Mouse (Mus musculus) heart, postnatal 10 days (tissue): ENCODE measurements around the gene Rad1. TPM values are rescaled to one million over a fixed set of nuclear protein-coding genes. Genes with fewer than 3 reads are reported as not detected.
A peak's percentile ranks its signal among the peaks of the same experiment; 100 is the strongest.
"Not testable (repeated sequence)": the region's sequence is repeated elsewhere in the genome, so short reads cannot be mapped to it uniquely, and the experiment has no call there.

Experiments used
- DNase-seq, 2 experiments: peaks; one replicate each; pipeline ENCODE4 v3.0.0; 2021
- intact Hi-C: fragments of 180-260 bp; cut with DNase I; formaldehyde crosslinking; loops from one replicate; pipeline ENCODE4 v1.15.1; 2025
- total RNA-seq, 2 experiments: library from RNA; stranded (reverse); gene quantifications; 2 replicates each; pipeline ENCODE4 v1.2.3; 2021

Rad1 gene
- total RNA-seq = 1 to 10 TPM; 6.6 to 8.9 TPM

GRCm38 (mm10) chr15:10485484-10486364 lies at the start of gene Rad1, which contains the start of gene Brix1:
Rad1 (plus strand) TSS chr15:10486018.
Brix1 (minus strand) TSS chr15:10485947.
- DNase-seq = peak; percentile 96 to 98
- intact Hi-C loops = loop anchor here (2.0 to 5.0 kb wide), 2 partner anchors 15 to 497 kb away; partner anchors contain the start of genes Amacr and Dnajc21

DNA sequence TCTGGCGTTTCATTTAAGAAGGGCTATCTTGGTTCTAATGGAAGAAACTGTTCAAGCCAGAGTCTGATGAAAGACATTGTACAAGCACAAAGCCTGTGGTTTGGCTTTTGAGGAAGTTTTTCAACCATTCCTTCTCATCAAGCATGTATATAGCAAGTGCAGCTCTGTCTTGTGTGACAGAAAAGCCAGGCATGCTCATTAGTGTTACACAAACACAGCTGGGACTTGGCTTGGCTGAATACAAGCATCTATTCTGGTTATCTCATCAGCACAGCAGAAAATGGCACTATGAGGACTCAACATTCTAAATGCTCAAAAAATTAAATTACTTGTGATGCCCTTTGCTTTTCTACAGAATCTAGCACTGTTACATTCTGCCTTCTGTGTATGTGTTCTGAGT lies 48.9 kb upstream of the Rad1 start:
- DNase-seq = no peak
- intact Hi-C loops = no loop called here

DNA sequence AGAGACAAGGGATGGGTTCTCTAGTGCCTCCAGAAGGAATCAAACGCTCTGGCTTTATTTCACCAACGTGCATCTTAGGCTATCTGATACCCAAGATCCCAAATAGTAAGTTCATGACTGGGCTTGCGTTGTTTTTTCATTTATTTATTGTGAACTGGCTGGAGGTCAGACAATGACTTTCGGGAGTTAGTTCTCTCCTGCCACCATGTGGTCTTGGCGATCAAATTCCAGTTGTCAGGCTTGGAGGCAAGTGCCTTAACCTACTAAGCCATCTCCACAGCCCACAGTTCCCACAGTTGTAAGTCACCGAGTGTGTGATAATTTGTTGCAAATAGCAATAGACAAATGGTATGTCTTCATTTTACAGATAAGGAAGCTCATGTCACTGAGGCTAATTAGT lies 45.9 kb upstream of the Rad1 start:
- DNase-seq = peak; percentile 21 to 39
- intact Hi-C loops = loop anchor here (5.0 kb wide), 1 partner anchor 988 kb away; no protein-coding TSS in a partner anchor

DNA sequence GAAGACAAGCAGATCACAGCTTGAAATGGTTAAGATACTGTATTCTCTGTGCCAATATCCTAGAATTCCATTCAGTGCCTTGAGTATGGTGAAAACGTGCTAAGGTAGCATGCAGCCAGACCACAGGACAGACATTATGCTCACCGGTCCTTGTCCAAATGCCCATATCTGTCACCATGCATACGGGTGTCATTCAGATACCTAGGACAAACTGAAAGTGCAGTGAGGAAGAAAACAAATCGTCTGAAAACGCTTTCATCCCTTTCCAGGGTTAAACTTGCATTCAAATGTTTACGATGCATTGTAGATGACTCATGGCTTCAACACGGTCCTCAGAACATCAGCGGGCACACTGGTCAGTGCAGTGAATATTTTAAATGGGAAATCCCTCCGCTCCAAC lies 44.3 kb upstream of the Rad1 start:
- no peak for DNase-seq
- intact Hi-C loops = loop anchor here (5.0 kb wide), 1 partner anchor 989 kb away; no protein-coding TSS in a partner anchor

GRCm38 (mm10) chr15:10442275-10442674 lies 43.5 kb upstream of the Rad1 start:
- intact Hi-C loops = loop anchor here (5.0 kb wide), 1 partner anchor 990 kb away; no protein-coding TSS in a partner anchor
- DNase-seq = no peak

DNA sequence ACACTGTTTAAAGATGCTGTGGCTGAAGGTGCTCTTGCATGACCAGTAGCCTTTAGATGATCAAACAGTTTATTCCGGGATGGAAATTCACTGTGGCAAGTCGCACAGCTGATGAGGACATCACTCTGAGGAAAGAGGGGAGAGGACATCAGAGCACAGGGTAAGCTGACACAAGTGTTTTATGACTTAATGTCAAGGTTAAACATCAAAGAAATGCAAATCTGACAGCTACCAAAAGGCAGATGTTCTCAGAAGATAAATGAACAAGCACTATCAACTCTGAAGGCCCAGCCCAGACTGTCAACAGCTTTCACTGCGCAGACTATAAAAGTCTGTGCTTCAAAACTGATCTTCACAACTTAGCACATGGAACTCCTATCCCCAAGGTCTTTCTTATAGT lies 38.7 kb upstream of the Rad1 start:
- DNase-seq = no peak
- intact Hi-C loops = no loop called here

- intact Hi-C loops = no loop called here
- peak; percentile 28 for DNase-seq
These were observed 24.8 kb upstream of the Rad1 start for GRCm38 (mm10) chr15:10460986-10461385.

GRCm38 (mm10) chr15:10463555-10463954 lies 22.3 kb upstream of the Rad1 start:
- intact Hi-C loops = no loop called here
- DNase-seq = no peak

- DNase-seq = no peak
- intact Hi-C loops = loop anchor here (5.0 kb wide), 1 partner anchor 1702 kb away; no protein-coding TSS in a partner anchor
These were observed 21.1 kb upstream of the Rad1 start for GRCm38 (mm10) chr15:10464678-10465077.

DNA sequence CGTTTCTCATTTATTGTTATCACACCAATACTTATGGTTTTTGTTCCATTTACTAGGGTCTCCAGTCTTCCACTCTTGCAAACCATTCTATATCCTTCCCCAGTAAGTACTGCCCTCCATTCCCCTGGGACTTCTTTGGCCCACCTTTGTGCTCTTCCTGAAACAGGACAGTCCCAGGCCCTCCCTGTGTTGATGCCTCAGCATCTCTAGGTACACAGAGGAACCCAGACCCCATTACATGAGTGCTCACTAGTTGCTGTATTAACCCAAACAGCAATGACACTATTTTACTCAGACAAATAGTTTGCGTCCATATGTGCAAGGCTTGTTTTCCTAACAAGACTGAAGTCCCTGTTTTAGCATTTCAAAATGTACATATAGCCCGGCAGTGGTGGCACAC lies 17.1 kb upstream of the Rad1 start:
- DNase-seq = no peak
- intact Hi-C loops = loop anchor here (5.0 kb wide), 1 partner anchor 1706 kb away; no protein-coding TSS in a partner anchor

GRCm38 (mm10) chr15:10469641-10470150 lies 16.1 kb upstream of the Rad1 start:
- intact Hi-C loops = loop anchor here (2.0 to 10.0 kb wide), 3 partner anchors 15 to 1707 kb away; partner anchors contain the start of gene Brix1
- DNase-seq = no peak

DNA sequence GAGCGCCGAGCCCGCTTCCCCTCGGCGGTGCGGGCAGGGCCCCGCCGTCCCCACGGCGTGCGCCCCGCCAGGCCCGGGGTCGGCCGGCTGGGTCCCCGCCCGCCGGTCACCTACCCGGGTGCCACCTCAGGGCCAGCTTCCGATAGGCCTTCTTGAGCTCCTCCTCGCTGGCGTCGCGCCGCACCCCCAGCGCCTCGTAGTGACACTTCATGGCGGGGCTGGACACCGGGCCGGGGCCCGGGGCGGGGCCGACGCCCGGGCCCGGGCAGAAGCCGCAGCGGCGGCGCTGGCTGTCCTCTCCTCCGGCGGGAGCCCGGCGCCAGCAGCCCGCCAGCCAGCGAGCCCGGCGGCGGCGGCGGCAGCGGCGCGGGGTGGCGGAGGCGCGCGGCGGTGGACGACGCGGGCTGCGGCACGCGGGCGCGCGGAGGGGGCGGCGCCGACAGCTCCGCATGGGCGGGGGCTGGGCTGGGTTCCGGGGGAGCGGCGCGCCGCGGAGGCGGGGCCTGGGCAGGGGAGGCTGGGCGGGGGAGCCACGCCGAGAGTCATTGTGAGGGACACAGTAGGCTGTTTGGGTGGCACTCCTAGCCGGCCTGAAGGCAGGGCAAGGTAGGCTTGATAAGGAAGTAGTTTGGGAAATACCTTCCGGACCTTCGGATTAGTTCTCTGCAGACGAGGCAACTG lies 15.5 kb upstream of the Rad1 start, which contains the start of gene Dnajc21:
Gene Dnajc21 (minus strand): TSS at position 366 of the 681 bp plus-strand sequence.
- intact Hi-C loops = loop anchor here (2.0 to 10.0 kb wide), 2 partner anchors 15 to 1505 kb away; partner anchors contain the start of gene Brix1
- DNase-seq = peak; percentile 90 to 92

DNA sequence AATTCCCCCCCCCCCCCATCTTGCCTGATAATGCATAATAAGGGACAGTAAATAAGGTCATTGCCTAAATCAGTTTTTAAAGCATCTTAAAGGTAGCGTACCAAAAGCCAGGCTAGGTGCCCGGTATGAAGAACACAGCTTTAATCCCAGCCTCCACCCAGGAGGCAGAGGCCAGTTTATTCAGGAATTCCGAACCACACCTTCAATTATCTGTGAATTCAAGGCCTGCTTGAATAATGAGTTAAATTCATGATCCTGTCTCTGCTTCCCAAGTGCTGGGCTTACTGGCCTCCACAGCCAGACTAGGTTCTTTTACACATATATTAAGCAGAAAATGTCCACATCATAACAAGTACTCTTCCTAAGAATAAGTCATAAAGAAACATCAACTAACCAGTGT lies 14.9 kb upstream of the Rad1 start:
- DNase-seq = no peak
- intact Hi-C loops = loop anchor here (2.0 to 10.0 kb wide), 2 partner anchors 14 to 1504 kb away; partner anchors contain the start of gene Brix1

DNA sequence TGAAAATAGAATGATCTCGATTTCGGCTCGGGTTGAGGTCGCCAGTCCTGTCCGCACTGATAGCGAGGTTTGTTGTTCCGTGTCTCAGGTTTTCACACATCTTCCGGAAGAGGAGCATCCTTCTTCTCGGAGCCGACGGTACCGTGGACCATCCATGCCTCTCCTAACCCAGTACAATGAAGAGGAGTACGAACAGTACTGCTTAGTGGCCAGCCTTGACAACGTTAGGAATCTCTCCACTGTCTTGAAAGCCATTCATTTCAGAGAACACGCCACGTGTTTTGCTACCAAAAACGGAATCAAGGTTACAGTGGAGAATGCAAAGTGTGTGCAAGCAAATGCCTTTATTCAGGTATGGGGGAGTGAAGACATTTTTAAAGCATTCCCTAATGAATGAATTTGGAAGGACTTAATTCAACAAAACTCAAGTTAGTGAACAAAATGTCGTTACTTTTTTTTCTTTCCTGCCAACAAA lies 584 bp downstream of the Rad1 start:
- intact Hi-C loops = loop anchor here (5.0 kb wide), 1 partner anchor 496 kb away; the partner anchor contains the start of gene Amacr
- no peak for DNase-seq

- no peak for DNase-seq
- intact Hi-C loops = loop anchor here (5.0 kb wide), 1 partner anchor 495 kb away; the partner anchor contains the start of gene Amacr
These were observed 1.4 kb downstream of the Rad1 start for GRCm38 (mm10) chr15:10487246-10487645.

- DNase-seq = no peak
- intact Hi-C loops = no loop called here
These were observed 4.3 kb downstream of the Rad1 start for GRCm38 (mm10) chr15:10490101-10490500.

DNA sequence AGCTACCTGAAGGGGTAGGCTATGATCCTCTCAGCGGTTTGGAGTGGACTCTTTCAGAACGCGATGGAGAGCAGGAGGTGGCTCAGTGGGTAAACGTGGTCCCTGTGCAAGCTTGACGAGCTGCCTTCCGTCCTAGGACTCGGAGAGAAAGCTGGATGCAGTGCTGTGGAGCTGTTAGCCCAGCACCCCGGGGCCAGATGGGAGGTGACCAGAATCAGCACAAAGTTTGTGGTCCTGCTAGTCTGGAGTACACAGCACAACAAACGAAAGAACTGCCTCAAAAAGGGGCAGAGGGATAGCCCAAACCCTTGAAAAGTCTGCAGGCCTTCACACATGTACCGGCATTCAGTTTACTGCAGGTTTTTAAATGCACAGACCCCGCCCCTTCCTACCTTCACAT lies 10.1 kb downstream of the Rad1 start:
- intact Hi-C loops = no loop called here
- no peak for DNase-seq

DNA sequence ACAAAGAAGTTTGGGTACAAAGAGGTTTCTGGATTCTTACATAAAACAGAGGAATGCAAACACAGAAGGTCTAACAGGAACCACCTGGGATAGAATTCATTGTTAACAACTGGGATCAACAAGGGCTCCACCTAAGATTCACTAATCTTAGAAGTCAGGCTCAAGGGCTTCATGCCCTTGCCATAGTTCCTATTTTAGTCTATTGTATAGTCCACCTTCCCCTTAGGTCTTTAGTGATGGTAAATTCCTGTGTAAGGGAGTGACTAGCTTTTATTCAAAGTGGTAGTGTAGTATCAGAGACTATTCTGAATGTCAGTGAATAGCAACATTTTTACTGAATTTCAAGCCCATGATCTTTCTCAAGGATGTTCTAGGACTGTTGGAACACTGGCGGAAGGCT lies 10.9 kb downstream of the Rad1 start:
- DNase-seq, intact Hi-C loops: not testable (repeated sequence)

DNA sequence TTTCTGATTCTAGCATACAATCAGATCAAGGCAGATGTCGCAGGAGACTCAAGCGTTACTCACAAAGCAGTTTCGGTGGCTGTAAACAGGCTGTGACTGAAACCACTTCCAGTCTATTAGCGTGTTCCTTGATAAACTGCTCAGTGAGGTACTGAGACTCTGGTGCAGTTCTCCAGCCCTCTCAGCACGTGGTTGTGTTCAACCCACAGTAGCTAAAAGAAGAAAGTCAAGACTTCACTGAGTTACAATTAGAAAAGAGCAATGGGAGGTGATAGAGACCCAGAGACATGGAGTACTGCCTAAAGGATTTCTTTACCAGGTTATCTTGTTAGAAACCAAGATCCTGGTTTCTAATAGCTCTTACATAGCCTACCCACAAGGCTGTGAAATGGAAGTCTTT lies 13.8 kb downstream of the Rad1 start:
- no peak for DNase-seq

GRCm38 (mm10) chr15:10500035-10500434 lies 14.2 kb downstream of the Rad1 start:
- intact Hi-C loops = loop anchor here (2.0 to 5.0 kb wide), 3 partner anchors 82 to 373 kb away; partner anchors contain the start of gene Rai14
- DNase-seq = no peak

More for the DNA sequence above, 13.8 kb downstream of the Rad1 start:
- intact Hi-C loops = no loop called here
